Mouse (Mus musculus) spleen, adult 12 weeks (tissue): ENCODE results near the gene Rhoj.
"Not testable (repeated sequence)": the region's sequence is repeated elsewhere in the genome, so short reads cannot be mapped to it uniquely, and the experiment has no call there.

Experiments used
- DNase-seq: peaks from one replicate; pipeline ENCODE4 v3.0.0; 2022; ENCODE audit warnings: low spot score

Rhoj gene

GRCm38 (mm10) chr12:75394011-75394773 lies 86.1 kb downstream of the Rhoj start:
- DNase-seq: no peak

GRCm38 (mm10) chr12:75396616-75397015 lies 88.5 kb downstream of the Rhoj start:
- no peak for DNase-seq

- DNase-seq: no peak
These were observed 89.0 kb downstream of the Rhoj start for GRCm38 (mm10) chr12:75397077-75397476.

GRCm38 (mm10) chr12:75412964-75413363 lies 104.8 kb downstream of the Rhoj start:
- DNase-seq: no peak

- DNase-seq: no peak
These were observed 106.9 kb downstream of the Rhoj start for GRCm38 (mm10) chr12:75414991-75415390.

GRCm38 (mm10) chr12:75416681-75417080 lies 108.6 kb downstream of the Rhoj start, which contains the start of gene Gphb5:
Gene Gphb5, minus strand, starts transcription at chr12:75416781.
- DNase-seq: no peak

GRCm38 (mm10) chr12:75424359-75424758 lies 116.2 kb downstream of the Rhoj start:
- no peak for DNase-seq

- DNase-seq: no peak
These were observed 116.7 kb downstream of the Rhoj start for GRCm38 (mm10) chr12:75424817-75425216.

GRCm38 (mm10) chr12:75425882-75426281 lies 117.8 kb downstream of the Rhoj start:
- DNase-seq: no peak

- no peak for DNase-seq
These were observed 120.6 kb downstream of the Rhoj start for GRCm38 (mm10) chr12:75428719-75429118.

GRCm38 (mm10) chr12:75429685-75430396 lies 121.7 kb downstream of the Rhoj start:
- DNase-seq: no peak

GRCm38 (mm10) chr12:75432400-75432799 lies 124.3 kb downstream of the Rhoj start:
- DNase-seq: not testable (repeated sequence)

- no peak for DNase-seq
These were observed 138.1 kb downstream of the Rhoj start for GRCm38 (mm10) chr12:75446245-75446644.

GRCm38 (mm10) chr12:75448921-75449320 lies 140.8 kb downstream of the Rhoj start:
- no peak for DNase-seq

GRCm38 (mm10) chr12:75449475-75449966 lies 141.4 kb downstream of the Rhoj start:
- DNase-seq: no peak

GRCm38 (mm10) chr12:75450011-75450410 lies 141.9 kb downstream of the Rhoj start:
- DNase-seq: no peak

- no peak for DNase-seq
These were observed 142.5 kb downstream of the Rhoj start for GRCm38 (mm10) chr12:75450592-75450991.
